Mouse (Mus musculus) liver, adult 2 months (tissue): Measurements from ENCODE around the gene Snrpa. TPM values are rescaled to one million over a fixed set of nuclear protein-coding genes. Genes with fewer than 3 reads are reported as not detected.

Source experiments
- DNase-seq: peaks from one replicate; pipeline ENCODE4 v3.0.0-alpha.2; 2011; ENCODE audit warnings: low read depth, low spot score; ENCODE audit errors: extremely low read depth
- H3K27ac ChIP-seq: fragments of 200-500 bp; replicated peaks from 2 replicates; pipeline ENCODE4 v1.5.1; 2012; ENCODE audit warnings: low read depth, mild to moderate bottlenecking, control low read depth, inconsistent platforms, low read length; ENCODE audit not compliant: insufficient read depth
- H3K27me3 ChIP-seq: fragments of 200-500 bp; 2 replicates; pipeline ENCODE4 v1.6.1; 2012; ENCODE audit warnings: mild to moderate bottlenecking, moderate library complexity, low read length, inconsistent platforms; ENCODE audit not compliant: control insufficient read depth, insufficient read depth
- H3K36me3 ChIP-seq: fragments of 200-500 bp; 2 replicates; pipeline ENCODE4 v1.6.1; 2012; ENCODE audit warnings: low read length, inconsistent platforms; ENCODE audit not compliant: control insufficient read depth, insufficient read depth
- H3K4me1 ChIP-seq: fragments of 200-500 bp; 2 replicates; pipeline ENCODE4 v1.6.1; 2011; ENCODE audit warnings: low read length; ENCODE audit not compliant: control insufficient read depth, insufficient read depth
- H3K4me3 ChIP-seq: fragments of 200-500 bp; 2 replicates; pipeline ENCODE4 v1.5.1; 2011; ENCODE audit warnings: low read depth, mild to moderate bottlenecking, control low read depth, low read length, moderate library complexity; ENCODE audit not compliant: insufficient read depth
- H3K79me2 ChIP-seq: fragments of 200-500 bp; 2 replicates; pipeline ENCODE4 v1.6.1; 2012; ENCODE audit warnings: inconsistent platforms, mild to moderate bottlenecking, low read length, moderate library complexity; ENCODE audit not compliant: control insufficient read depth, insufficient read depth
- H3K9ac ChIP-seq: fragments of 200-500 bp; 2 replicates; pipeline ENCODE4 v1.6.1; 2012; ENCODE audit warnings: low read depth, mild to moderate bottlenecking, control low read depth, inconsistent platforms, low read length
- CTCF ChIP-seq: fragments of 200-500 bp; IDR thresholded peaks from 2 replicates; pipeline ENCODE4 v1.5.1; 2011; ENCODE audit warnings: low read depth, low read length, control low read depth
- POLR2A ChIP-seq: fragments of 200-500 bp; IDR thresholded peaks from 2 replicates; pipeline ENCODE4 v1.6.1; 2011; ENCODE audit warnings: low read length, control low read depth; ENCODE audit not compliant: insufficient read depth; ENCODE audit errors: extremely low read depth
- WGBS: fragments of 180-500 bp; shearing (Covaris S2); methylation state at CpG from one replicate; pipeline ENCODE4 v1.1.7; 2018; 5-methylcytosine and 5-hydroxymethylcytosine counted together
- polyA plus RNA-seq: library from polyadenylated mRNA; depleted of rRNA; stranded (reverse); fragments of >200 nt; gene quantifications from 2 replicates; pipeline ENCODE4 v1.2.3, GENCODE M21; 2012
- total RNA-seq: library from RNA; depleted of rRNA; stranded (reverse); fragments of >200 nt; gene quantifications from 2 replicates; pipeline ENCODE4 v1.2.3, GENCODE M21; 2014

The Snrpa gene
- total and polyA plus RNA-seq, 2 experiments: 10.5 to 76.8 TPM

- 26% methylated on average over 5 of the region's 5 CpGs for WGBS
- TF ChIP-seq POLR2A (no peak), CTCF (no peak)
- Histone ChIP-seq H3K4me3 (no peak overlapping the region), H3K27ac (peak overlapping the region; percentile 15), H3K36me3 (peaks cover 41% of the 10 kb centered on the region), H3K79me2 (peaks cover 3% of the 10 kb centered on the region; the same call in 1 of the 2 replicates), H3K9ac (no peak overlapping the region), H3K27me3 (no peaks in the 10 kb centered on the region), H3K4me1 (peaks cover 7% of the 10 kb centered on the region)
- peak; percentile 84 for DNase-seq
Measured at GRCm38 (mm10) chr7:27185986-27186385, 10.1 kb downstream of the Snrpa start.

GRCm38 (mm10) chr7:27184964-27185363, 11.1 kb downstream of the Snrpa start:
- peaks cover 12% of the 10 kb centered on the region for H3K4me1 ChIP-seq
- H3K36me3 ChIP-seq: peaks cover 34% of the 10 kb centered on the region
- no peaks in the 10 kb centered on the region for H3K27me3 ChIP-seq
- peaks cover 3% of the 10 kb centered on the region; the same call in 1 of the 2 replicates for H3K79me2 ChIP-seq
- 76% methylated on average over 3 of the region's 3 CpGs for WGBS
- no peak overlapping the region for H3K4me3 ChIP-seq
- H3K27ac ChIP-seq: no peak overlapping the region
- no peak overlapping the region for H3K9ac ChIP-seq
- TF ChIP-seq CTCF (peak; percentile 90), POLR2A (no peak)
- no peak for DNase-seq

- H3K4me1 ChIP-seq: peaks cover 20% of the 10 kb centered on the region
- no peak overlapping the region for H3K4me3 ChIP-seq
- H3K27ac ChIP-seq: no peak overlapping the region
- H3K27me3 ChIP-seq: no peaks in the 10 kb centered on the region
- WGBS: 48% methylated on average over 1 of the region's 1 CpGs
- H3K79me2 ChIP-seq: no peaks in the 10 kb centered on the region
- TF ChIP-seq CTCF: no peak
- TF ChIP-seq POLR2A: no peak
- H3K9ac ChIP-seq: no peak overlapping the region
- no peak for DNase-seq
- peaks cover 10% of the 10 kb centered on the region; the same call in 1 of the 2 replicates for H3K36me3 ChIP-seq
Measured at GRCm38 (mm10) chr7:27182498-27182897, 13.6 kb downstream of the Snrpa start.

GRCm38 (mm10) chr7:27180837-27181695, 15.0 kb downstream of the Snrpa start, which contains the start of the genes Gm21983 and Mia:
Gm21983 (minus strand) TSS chr7:27181086.
Mia (minus strand) TSS chr7:27181157.
- TF ChIP-seq POLR2A: no peak
- TF ChIP-seq CTCF: no peak
- 76% methylated on average over 14 of the region's 14 CpGs for WGBS
- no peaks in the 10 kb centered on the region for H3K27me3 ChIP-seq
- peaks cover 19% of the 10 kb centered on the region for H3K4me1 ChIP-seq
- no peak within 1 kb of the TSS for H3K4me3 ChIP-seq
- DNase-seq: no peak
- H3K79me2 ChIP-seq: no peaks in the 10 kb centered on the region
- H3K27ac ChIP-seq: peak within 1 kb of the TSS; percentile 60
- H3K9ac ChIP-seq: no peak within 1 kb of the TSS
- no peaks in the 10 kb centered on the region for H3K36me3 ChIP-seq

GRCm38 (mm10) chr7:27180036-27180435, 16.0 kb downstream of the Snrpa start:
- no peaks in the 10 kb centered on the region for H3K36me3 ChIP-seq
- TF ChIP-seq CTCF: no peak
- no peak for TF ChIP-seq POLR2A
- no peak overlapping the region for H3K4me3 ChIP-seq
- no peak overlapping the region for H3K9ac ChIP-seq
- H3K79me2 ChIP-seq: no peaks in the 10 kb centered on the region
- peaks cover 13% of the 10 kb centered on the region for H3K4me1 ChIP-seq
- 9% methylated on average over 5 of the region's 5 CpGs for WGBS
- peak overlapping the region; percentile 60 for H3K27ac ChIP-seq
- H3K27me3 ChIP-seq: no peaks in the 10 kb centered on the region
- DNase-seq: peak; percentile 90

GRCm38 (mm10) chr7:27179217-27179918, 16.7 kb downstream of the Snrpa start:
- no peak for TF ChIP-seq CTCF
- no peak for TF ChIP-seq POLR2A
- Histone ChIP-seq H3K27me3 (no peaks in the 10 kb centered on the region), H3K4me3 (peak overlapping the region; percentile 5; the same call in 1 of the 2 replicates), H3K79me2 (no peaks in the 10 kb centered on the region), H3K36me3 (no peaks in the 10 kb centered on the region), H3K9ac (no peak overlapping the region), H3K27ac (peak overlapping the region; percentile 60), H3K4me1 (peaks cover 13% of the 10 kb centered on the region)
- DNase-seq: peak; percentile 52
- whole genome bisulfite sequencing: 30% methylated on average over 16 of the region's 16 CpGs
